Mouse (Mus musculus) testis, adult 2 months (tissue): ENCODE measurements around the gene Pfkfb4.

ENCODE experiments used
- CTCF ChIP-seq: fragments of 200-500 bp; IDR thresholded peaks from 2 replicates; pipeline ENCODE4 v1.5.1; 2012; ENCODE audit warnings: low read depth, mild to moderate bottlenecking, inconsistent platforms, low read length, moderate library complexity; ENCODE audit not compliant: control insufficient read depth, insufficient read depth, insufficient replicate concordance
- POLR2A ChIP-seq: fragments of 200-500 bp; IDR thresholded peaks from 2 replicates; pipeline ENCODE4 v1.6.1; 2012; ENCODE audit warnings: low read depth, mild to moderate bottlenecking, inconsistent platforms, low read length, moderate library complexity; ENCODE audit not compliant: control insufficient read depth

GRCm38 (mm10) chr9:108987704-108988350 is 3.8 kb upstream of the Pfkfb4 start:
- TF ChIP-seq CTCF: no peak
- no peak for TF ChIP-seq POLR2A
